Mouse (Mus musculus) left cerebral cortex, postnatal 36 days (tissue): ENCODE results near the gene Sox6. TPM values are rescaled to one million over a fixed set of nuclear protein-coding genes. Genes with fewer than 3 reads are reported as not detected.

Source experiments
- DNase-seq, 2 experiments: peaks; one replicate each; pipeline ENCODE4 v3.0.0; 2021 to 2022; ENCODE audit warnings: low spot score in 2 of 2, mixed read lengths in 1 of 2
- intact Hi-C: fragments of 180-260 bp; cut with DNase I; formaldehyde crosslinking; loops from one replicate; pipeline ENCODE4 v1.15.1; 2025
- total RNA-seq, 2 experiments: library from RNA; stranded (reverse); gene quantifications; 2 replicates each; pipeline ENCODE4 v1.2.3; 2021

The Sox6 gene
- total RNA-seq, 2 experiments from 2014 or later, result 25.8 to 32.7 TPM

DNA sequence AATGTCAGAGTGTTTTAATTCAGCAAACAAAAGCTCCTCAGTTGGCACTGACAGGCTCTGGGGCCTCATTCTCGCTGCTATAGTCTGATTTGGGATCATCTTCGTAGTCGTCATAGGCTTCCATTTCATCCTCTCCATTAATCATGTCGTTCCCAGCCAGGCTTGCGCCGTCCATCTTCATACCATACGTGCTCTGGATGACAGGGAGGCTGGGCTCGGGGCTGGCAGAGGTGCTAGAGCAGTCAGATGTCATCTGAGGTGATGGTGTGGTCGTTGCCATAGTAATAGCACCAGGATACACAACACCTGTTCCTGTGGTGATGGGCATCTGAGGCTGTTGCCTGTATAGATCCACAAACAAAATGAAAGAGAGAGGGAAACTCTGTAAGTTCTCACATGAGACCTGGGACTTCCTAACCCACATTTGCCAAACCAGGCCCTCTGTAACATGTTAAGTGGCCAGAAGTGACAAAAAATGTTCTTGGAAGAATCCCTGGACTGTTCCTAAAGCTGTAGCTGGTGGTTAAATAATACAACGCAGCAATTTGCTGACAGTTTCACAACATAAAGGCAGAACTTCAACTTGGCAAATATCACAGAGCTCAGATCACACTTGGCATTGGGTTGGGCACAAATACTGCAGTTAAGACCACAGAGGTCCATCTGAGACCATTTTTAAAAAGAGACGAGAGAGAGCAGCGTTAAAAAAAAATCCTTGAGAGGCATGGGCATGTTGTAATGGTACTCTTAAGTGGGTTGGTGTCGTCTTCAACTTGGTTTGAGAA lies 561.5 kb downstream of the Sox6 start:
- intact Hi-C loops, result no loop called here
- DNase-seq, result no peak

- DNase-seq, result no peak
- intact Hi-C loops, result no loop called here
Observed at GRCm38 (mm10) chr7:115475176-115475575, 563.4 kb downstream of the Sox6 start.

- intact Hi-C loops, result no loop called here
- no peak for DNase-seq
Observed at GRCm38 (mm10) chr7:115474115-115474514, 564.5 kb downstream of the Sox6 start.

- no peak for DNase-seq
- intact Hi-C loops, result no loop called here
Observed at GRCm38 (mm10) chr7:115472850-115473249, 565.7 kb downstream of the Sox6 start.

GRCm38 (mm10) chr7:115471521-115471920 lies 567.1 kb downstream of the Sox6 start:
- intact Hi-C loops, result no loop called here
- no peak for DNase-seq

DNA sequence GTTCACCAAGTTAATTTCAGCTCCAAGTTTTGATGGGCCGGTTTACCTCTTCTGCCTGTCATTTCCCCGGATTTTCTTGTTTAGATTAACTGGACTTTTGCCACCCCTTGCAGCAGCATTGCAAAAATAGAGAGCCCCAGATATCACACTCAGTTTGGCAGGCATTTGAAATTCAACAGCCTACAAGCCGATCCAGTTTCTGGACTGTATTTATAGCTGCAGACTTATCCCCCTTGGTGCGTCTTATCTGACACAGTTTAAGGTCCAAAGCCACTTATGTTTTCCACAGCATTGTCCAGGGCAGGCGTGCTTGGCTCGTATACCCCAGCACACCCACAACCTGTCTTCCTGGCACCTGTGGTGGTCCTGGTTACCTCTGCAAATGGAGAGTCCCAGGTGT lies 571.8 kb downstream of the Sox6 start:
- intact Hi-C loops, result no loop called here
- no peak for DNase-seq

DNA sequence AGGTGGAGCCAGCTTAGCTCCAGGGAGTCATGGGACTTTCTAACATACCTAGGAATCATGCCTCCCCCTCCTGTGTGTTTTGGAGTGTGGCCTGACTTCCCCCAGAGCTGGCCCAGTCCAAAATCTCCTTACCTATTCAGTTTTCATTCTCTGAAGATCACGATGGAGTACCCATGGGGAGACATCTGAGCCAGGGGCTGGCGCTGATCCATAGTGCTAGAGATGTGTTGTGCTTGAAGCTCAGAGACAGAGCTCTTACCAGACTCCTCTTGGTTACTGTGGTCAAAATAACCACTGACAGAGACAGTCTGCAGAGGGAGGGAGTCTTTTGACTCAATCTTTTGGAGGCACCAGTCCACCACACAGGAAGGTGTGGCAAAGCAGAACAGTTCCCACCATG lies 575.2 kb downstream of the Sox6 start:
- no peak for DNase-seq
- intact Hi-C loops, result no loop called here

DNA sequence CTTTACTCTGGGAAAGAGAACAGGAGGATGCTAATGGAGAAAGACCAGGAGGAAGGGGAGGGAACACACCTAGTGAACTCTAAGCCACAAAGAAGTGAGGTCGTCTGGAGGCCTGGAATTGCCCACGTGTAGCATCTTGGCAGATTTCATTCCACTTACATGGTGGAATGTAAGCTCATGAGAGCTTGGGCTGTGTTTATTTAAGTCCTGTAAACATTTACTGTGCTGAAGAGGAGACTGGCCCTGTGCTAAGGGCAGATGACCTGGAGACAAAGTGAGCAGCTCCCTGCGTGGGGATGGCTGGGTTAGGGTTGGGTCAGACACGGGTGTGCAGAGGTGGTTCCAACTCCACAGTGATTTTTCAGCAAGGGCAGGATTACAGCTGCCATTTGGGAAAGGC lies 576.3 kb downstream of the Sox6 start:
- no peak for DNase-seq
- intact Hi-C loops, result no loop called here

- intact Hi-C loops, result no loop called here
- DNase-seq, result no peak
Observed at GRCm38 (mm10) chr7:115454988-115455387, 583.6 kb downstream of the Sox6 start.

DNA sequence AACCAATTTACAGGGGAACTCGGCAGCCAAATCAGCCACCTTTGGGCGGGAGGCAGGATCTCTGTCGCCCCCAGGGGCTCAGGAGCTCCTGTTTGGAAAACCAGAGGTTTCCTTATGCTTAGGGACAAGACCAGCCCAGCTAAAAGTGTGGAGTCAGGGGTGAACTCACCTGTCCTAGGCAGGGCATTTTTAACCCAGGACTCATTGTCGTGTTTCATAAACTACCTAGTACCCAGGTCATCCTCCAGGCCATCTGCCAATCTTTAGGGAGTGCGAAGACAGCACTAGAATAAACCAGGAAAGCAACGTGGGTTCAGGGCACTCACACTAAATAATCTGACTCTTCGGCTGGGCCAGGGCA lies 584.9 kb downstream of the Sox6 start:
- DNase-seq, result no peak
- intact Hi-C loops, result no loop called here

DNA sequence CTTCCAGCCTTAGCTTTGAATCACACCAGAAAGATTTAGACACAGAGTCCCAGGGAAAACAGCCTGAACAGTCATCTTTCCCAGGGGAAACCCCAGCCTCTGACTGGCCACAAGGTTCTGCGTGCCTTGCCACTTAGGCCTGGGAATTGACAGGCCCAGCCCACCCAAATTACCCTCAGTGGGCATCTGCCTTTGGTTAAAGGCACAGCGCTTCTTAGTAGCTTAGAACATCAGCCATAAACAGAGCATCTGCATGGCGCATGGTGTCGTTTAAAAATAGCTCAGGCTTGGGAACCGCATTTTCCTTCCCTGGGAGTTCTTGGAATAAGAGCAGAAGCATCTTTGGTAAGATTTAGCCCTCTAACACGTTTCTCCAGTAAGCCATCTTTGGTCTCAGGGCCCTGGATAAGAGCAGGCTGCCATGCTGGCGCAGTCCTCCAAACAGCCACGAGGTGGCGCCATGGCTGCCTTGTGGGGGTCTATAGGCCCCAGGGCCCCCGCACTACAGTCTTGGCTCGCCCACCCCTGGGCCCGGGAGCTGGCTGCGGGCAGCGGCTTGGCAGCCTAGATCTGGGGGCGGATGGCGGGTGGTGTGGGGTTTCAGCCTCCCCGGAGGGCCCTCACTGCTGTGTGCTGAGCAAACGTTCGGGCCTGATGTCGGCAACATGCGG lies 585.4 kb downstream of the Sox6 start:
- DNase-seq, result peak in 1 of 2 experiments; percentile 14
- intact Hi-C loops, result no loop called here

DNA sequence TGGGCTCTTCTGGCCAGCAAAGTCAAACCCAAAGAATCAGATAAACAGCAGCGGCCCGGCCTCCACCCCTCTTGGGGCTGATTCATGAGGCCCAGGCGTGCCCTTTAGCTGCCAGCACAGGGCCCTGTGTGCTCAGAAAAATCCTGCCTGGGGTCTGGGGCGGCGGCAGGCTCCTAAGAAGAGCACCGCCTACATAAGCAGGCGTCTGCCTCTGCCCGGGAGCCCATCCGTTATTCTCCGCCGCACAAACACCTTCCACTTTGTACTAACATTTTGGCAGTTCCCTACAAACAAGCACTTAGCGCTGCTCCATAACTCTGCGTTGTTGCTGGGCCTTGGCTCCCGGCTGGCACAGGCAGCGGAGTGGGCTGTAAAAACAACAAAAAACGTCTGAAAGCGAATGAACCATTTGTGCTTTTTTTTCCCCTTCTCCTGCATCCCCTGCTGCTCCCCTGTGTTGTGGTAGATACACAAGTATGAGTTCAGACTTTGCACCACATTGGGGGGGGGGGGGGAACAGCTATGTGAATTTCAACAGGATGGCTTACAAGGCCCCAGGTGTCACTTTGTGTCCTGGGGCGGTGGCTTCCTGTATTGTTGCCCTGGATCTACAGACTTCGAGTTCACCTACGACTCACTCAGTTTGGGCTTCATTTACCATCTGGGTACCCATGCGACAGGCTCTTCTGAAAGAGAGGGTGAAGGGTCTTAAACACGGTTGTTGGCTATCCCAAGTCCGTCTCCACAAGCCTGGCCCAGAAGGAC lies 588.0 kb downstream of the Sox6 start:
- intact Hi-C loops, result no loop called here
- no peak for DNase-seq

DNA sequence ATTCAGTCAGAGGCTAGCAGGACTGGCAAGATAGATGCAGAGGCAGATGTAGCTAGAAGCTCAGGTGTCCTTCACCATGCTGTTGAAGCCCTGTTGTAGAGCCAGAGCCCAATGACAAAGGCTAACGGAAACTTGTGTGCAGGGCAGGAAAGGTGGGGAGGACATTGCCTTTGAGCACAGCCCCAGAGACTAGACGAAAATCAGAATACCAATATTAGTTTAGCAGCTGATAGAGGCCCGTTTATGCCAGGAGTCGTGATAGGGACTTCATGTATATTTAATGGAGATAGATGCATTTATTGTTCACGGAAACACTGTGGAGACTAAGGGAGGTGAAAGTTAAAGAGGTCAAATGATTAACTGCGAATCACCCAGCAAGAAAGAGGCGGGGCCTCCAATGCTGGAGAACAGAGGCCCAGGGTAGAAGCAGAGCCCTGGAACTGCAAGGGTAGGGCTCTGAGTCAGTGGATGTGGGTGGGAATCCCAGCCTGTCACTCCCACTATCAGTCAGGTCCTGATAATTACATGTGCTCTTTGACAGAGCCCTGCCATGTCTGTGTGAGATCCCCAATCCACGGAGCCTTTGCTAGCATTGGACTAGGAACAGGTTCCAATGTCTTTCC lies 590.1 kb downstream of the Sox6 start:
- intact Hi-C loops, result no loop called here

GRCm38 (mm10) chr7:115447091-115447490 lies 591.5 kb downstream of the Sox6 start:
- intact Hi-C loops, result no loop called here
- DNase-seq, result peak; percentile 21 to 25

More for the DNA sequence above, 590.1 kb downstream of the Sox6 start:
- no peak for DNase-seq

DNA sequence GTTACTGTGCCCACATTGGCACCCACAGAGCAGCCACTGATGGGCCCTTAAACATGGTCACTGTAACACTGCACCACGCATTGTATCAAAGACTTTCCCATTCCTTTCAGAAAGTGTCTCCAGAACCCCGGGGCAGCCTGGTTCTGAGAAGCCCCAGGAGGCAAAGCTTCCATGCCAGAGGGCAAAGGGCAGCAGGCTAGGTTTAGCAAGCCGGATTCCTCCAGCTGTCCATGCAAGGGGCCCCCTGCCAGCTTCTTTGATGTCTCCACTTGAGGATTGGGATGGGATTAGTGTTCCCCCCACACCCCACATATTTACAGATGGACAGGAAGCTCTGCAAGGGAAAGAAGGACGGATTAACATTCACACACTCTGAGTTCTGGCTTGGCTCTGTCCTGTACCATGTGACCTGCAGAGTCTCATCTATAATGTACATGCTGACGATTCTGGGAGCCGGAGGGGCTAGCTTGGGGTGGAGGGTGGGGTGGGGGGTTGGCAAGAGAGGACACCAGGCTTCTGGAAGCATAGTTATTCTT lies 592.0 kb downstream of the Sox6 start:
- intact Hi-C loops, result no loop called here

DNA sequence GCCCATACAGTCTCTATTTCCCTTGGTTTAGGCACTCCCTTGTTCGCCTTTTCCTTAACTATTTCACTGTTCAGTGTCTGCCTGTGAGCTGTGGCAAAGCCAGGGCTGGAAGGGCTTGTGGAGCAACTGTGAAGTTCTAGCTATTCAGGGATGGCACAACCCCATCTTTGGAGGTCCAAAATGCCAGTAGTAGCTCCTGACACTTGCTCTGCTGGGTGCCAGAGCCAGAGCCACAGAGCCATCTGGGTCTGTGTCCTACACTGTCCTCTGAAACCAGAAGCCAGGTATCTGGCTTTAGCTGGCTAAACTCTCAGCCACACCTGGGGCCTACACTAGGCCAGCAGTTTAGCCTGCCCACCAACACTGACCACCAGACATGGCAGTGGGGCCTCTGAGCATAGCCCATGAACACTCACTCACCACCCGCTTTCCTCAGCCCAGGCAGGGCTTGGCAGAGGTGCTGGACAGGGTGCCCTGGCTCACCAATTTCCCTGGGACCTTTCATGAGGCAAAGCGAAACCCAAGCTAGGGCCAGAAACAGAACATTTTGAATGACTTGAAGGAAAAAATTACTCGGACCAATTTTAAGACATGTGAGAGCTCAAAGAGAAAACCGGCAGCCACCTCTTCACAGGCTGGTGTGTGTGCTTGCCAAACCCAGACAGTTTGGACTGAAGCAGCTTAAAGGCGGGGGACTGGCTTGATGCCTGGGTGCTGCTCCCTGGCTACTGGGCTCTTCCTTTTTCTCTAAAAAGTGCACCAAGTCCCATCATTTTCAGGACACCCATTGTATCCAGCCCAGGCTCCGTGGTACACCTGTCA lies 612.2 kb downstream of the Sox6 start:
- DNase-seq, result peak; percentile 31 to 60
- intact Hi-C loops, result no loop called here

More for the DNA sequence above, 592.0 kb downstream of the Sox6 start:
- DNase-seq, result no peak

- DNase-seq, result no peak
- intact Hi-C loops, result no loop called here
Observed at GRCm38 (mm10) chr7:115422828-115423227, 615.8 kb downstream of the Sox6 start.

DNA sequence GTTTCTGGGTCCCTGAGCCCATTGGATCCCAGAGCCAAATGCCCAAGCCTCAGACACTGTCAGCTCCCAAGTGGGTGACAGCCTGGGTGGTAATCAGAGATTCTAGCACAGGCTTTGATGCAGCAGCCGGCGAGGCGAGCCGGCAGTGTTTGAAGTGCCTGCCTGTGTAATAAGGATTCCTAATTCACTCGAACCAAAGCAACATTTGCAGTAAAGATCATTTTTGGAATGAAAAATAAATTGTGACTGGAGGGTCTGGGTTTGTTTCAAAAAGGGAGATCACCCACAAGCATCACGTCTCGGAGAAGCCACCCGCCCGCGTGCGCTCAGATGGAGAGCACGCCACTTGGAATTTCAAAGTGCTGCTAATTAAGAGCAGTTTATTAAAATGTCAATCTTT lies 617.6 kb downstream of the Sox6 start:
- intact Hi-C loops, result no loop called here
- no peak for DNase-seq
